Mouse (Mus musculus) liver, embryonic 11.5 days (tissue): ENCODE measurements at regions not wholly inside any gene's neighbourhood (a gene's known extent, or its start where the extent isn't known, plus 50 kb on each side); places are given as distances from the start of the nearest gene placed in this dataset.

Source experiments
- ATAC-seq: fragments of 200-750 bp; cut with Nextera tagmentation; replicated peaks from 2 replicates; pipeline ENCODE4 v1.8.0; 2017; ENCODE audit warnings: moderate number of reproducible peaks, mild to moderate bottlenecking, moderate TSS enrichment, moderate library complexity; ENCODE audit not compliant: low FRiP score
- DNase-seq: peaks from one replicate; pipeline ENCODE4 v3.0.0-alpha.2; 2017; ENCODE audit warnings: low spot score
- H3K27ac ChIP-seq: fragments of 300-500 bp; sonication (generic); 2 replicates; pipeline ENCODE4 v1.5.1; 2014; ENCODE audit warnings: mild to moderate bottlenecking, low read depth, low read length, control low read depth
- H3K27me3 ChIP-seq: fragments of 300-500 bp; sonication (generic); replicated peaks from 2 replicates; pipeline ENCODE4 v1.6.1; 2014; ENCODE audit warnings: low read length, mixed read lengths; ENCODE audit not compliant: control insufficient read depth, insufficient read depth
- H3K36me3 ChIP-seq: fragments of 300-500 bp; sonication (generic); 2 replicates; pipeline ENCODE4 v1.6.1; 2014; ENCODE audit warnings: mild to moderate bottlenecking, low read length, moderate library complexity, mixed read lengths; ENCODE audit not compliant: control insufficient read depth, insufficient read depth
- H3K4me1 ChIP-seq: fragments of 300-500 bp; sonication (generic); replicated peaks from 2 replicates; pipeline ENCODE4 v1.6.1; 2014; ENCODE audit warnings: low read length, mixed read lengths; ENCODE audit not compliant: control insufficient read depth, insufficient read depth
- H3K4me2 ChIP-seq: fragments of 300-500 bp; sonication (generic); 2 replicates; pipeline ENCODE4 v1.6.1; 2014; ENCODE audit warnings: mild to moderate bottlenecking, control low read depth, moderate library complexity
- H3K4me3 ChIP-seq: fragments of 300-500 bp; sonication (generic); 2 replicates; pipeline ENCODE4 v1.5.1; 2014; ENCODE audit warnings: low read depth, low read length, control low read depth
- H3K9ac ChIP-seq: fragments of 300-500 bp; sonication (generic); 2 replicates; pipeline ENCODE4 v1.6.1; 2014; ENCODE audit warnings: low read depth, low read length, control low read depth
- H3K9me3 ChIP-seq: fragments of 300-500 bp; sonication (generic); 2 replicates; pipeline ENCODE4 v1.6.1; 2016; ENCODE audit warnings: low read length, inconsistent platforms, mixed read lengths; ENCODE audit not compliant: control insufficient read depth
- WGBS: fragments of 180-500 bp; shearing (Covaris S2); extraction: QIAGEN DNeasy Blood & Tissue Kit; methylation state at CpG from one replicate; pipeline ENCODE4 v1.1.7; 2014; 5-methylcytosine and 5-hydroxymethylcytosine counted together

DNA sequence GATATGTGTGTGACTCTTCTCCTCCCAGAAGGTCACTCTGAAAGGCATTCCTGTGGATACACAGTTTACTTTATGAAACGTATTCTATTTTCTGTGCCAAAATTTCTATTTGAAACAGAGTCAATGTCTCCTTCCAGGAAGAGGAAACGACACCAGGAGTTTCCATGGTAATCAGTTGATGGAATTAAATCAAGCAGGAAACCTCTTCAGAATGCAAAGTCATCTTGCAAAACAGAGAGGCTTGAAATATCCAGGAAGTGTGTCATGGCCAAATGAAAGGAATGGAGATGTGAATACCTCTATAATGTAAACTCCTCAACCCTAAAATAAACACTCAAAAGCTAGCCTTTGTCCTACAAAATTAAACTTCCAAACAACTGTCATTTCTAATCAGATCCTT lies 189.0 kb upstream of the Agr3 start:
- no peaks in the 10 kb centered on the region for H3K36me3 ChIP-seq

DNA sequence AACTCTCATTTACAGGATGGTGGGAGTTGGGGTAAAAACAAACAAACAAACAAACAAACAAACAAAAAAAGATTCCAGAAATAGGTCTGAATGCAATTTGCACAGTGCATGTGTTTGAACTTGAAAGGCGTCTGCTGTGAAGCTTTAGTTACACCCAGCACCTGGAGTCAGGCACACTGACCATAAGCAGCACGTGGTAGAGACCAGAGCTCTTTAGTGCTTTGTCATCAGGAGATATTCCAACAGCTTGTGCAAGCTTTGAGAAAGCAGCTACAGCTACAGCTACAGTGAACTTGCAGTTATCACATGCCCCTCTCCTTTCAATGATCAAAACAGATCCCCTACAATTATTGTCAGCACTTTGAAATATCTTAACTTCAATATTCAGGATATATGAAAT lies 190.4 kb upstream of the Agr3 start:
- Histone ChIP-seq H3K4me2 (no peak overlapping the region), H3K36me3 (no peaks in the 10 kb centered on the region), H3K4me3 (no peak overlapping the region), H3K9ac (no peak overlapping the region), H3K27me3 (no peaks in the 10 kb centered on the region), H3K4me1 (no peaks in the 10 kb centered on the region), H3K9me3 (no peaks in the 10 kb centered on the region), H3K27ac (no peak overlapping the region)
- WGBS, result 63% methylated on average over 2 of the region's 2 CpGs
- no peak for ATAC-seq
- DNase-seq, result no peak

More for the DNA sequence above, 189.0 kb upstream of the Agr3 start:
- no peak overlapping the region for H3K27ac ChIP-seq
- H3K9ac ChIP-seq, result no peak overlapping the region
- H3K4me1 ChIP-seq, result no peaks in the 10 kb centered on the region
- no peaks in the 10 kb centered on the region for H3K27me3 ChIP-seq
- no peak for DNase-seq
- H3K4me3 ChIP-seq, result no peak overlapping the region
- H3K9me3 ChIP-seq, result no peaks in the 10 kb centered on the region
- no peak overlapping the region for H3K4me2 ChIP-seq
- WGBS, result 48% methylated on average over 2 of the region's 2 CpGs
- no peak for ATAC-seq

DNA sequence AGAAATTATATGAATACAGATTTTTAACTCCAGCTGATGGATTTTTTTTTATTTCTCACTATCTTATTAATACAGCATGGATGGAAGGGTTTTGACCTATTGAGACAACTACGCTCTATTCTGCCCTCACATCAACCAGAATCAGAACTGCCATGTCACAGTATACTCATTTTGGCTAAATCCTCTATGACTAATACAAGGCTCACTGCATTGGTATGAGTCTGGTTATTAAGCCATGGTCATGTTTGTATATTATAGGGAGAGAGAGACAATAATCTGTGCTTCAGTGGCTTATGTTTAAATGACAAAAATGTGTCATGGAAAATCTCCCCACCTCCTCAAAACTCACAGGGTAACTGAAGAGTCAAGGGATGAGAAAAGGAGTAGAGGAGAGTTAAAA lies 191.0 kb upstream of the Agr3 start:
- H3K9me3 ChIP-seq, result no peaks in the 10 kb centered on the region
- DNase-seq, result no peak
- no peak overlapping the region for H3K9ac ChIP-seq
- no peaks in the 10 kb centered on the region for H3K36me3 ChIP-seq
- WGBS, result 80% methylated on average over 1 of the region's 1 CpGs
- no peak overlapping the region for H3K27ac ChIP-seq
- H3K4me2 ChIP-seq, result no peak overlapping the region
- H3K27me3 ChIP-seq, result no peaks in the 10 kb centered on the region
- no peak overlapping the region for H3K4me3 ChIP-seq
- no peak for ATAC-seq
- H3K4me1 ChIP-seq, result no peaks in the 10 kb centered on the region

- no peak for DNase-seq
- H3K9me3 ChIP-seq, result no peaks in the 10 kb centered on the region
- no peaks in the 10 kb centered on the region for H3K27me3 ChIP-seq
- no peaks in the 10 kb centered on the region for H3K4me1 ChIP-seq
- H3K4me3 ChIP-seq, result no peak overlapping the region
- no peak overlapping the region for H3K4me2 ChIP-seq
- no peaks in the 10 kb centered on the region for H3K36me3 ChIP-seq
- no peak overlapping the region for H3K9ac ChIP-seq
- H3K27ac ChIP-seq, result no peak overlapping the region
- ATAC-seq, result no peak
- WGBS, result 81% methylated on average over 2 of the region's 2 CpGs
Observed at GRCm38 (mm10) chr12:35733580-35733979, 191.8 kb upstream of the Agr3 start.

- Histone ChIP-seq H3K27me3 (no peaks in the 10 kb centered on the region), H3K9ac (no peak overlapping the region), H3K27ac (no peak overlapping the region), H3K36me3 (no peaks in the 10 kb centered on the region), H3K4me2 (no peak overlapping the region), H3K4me1 (no peaks in the 10 kb centered on the region), H3K4me3 (no peak overlapping the region), H3K9me3 (no peaks in the 10 kb centered on the region)
- ATAC-seq (no peak), DNase-seq (no peak)
- 77% methylated on average over 1 of the region's 1 CpGs for WGBS
Observed at GRCm38 (mm10) chr12:35725910-35726309, 191.1 kb upstream of the Ahr start.

DNA sequence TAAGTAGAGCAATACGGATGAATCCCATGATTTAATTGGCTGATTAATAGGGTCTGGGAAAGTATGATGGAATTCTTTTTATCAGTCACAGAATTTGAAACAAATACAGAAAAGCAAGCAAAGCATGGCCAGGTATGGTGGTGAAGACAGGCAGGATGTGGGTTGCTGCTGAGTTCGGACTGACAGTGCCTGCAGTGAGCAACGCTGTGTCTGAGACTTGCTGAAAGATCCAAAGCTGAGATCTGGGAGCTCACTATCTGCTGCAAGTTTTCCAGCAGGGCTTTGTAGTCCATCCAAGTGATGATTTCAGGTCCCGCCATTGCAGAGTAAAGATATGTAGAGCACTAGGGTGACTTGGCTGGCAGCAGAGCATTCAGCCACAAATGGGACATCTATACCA lies 189.3 kb upstream of the Ahr start:
- DNase-seq, result no peak
- 74% methylated on average over 4 of the region's 4 CpGs for WGBS
- no peak overlapping the region for H3K27ac ChIP-seq

DNA sequence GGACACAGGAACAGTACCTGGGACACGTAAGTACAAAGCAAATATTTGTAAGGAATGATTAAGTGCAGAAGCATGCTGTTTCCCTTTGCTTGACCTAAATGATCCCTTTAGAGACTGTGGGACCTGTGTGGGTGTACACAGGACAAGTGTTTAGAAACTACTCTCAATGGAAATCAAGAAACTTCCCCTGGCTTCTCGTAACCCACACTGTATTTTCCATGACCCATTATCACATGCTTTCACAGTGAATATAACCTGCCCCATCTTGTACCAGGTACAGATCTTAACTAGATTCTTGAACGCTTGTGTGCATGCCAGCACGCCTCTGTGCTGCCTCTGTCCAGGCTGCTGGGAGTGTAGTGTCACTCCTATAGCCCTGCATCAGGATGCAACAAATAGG lies 177.8 kb upstream of the Ahr start:
- H3K4me3 ChIP-seq, result no peak overlapping the region
- no peak overlapping the region for H3K9ac ChIP-seq
- DNase-seq, result no peak
- H3K27ac ChIP-seq, result no peak overlapping the region
- no peaks in the 10 kb centered on the region for H3K4me1 ChIP-seq
- WGBS, result 83% methylated on average over 4 of the region's 4 CpGs
- H3K36me3 ChIP-seq, result no peaks in the 10 kb centered on the region
- no peaks in the 10 kb centered on the region for H3K9me3 ChIP-seq
- no peak for ATAC-seq
- H3K4me2 ChIP-seq, result no peak overlapping the region
- no peaks in the 10 kb centered on the region for H3K27me3 ChIP-seq

More for the DNA sequence above, 189.3 kb upstream of the Ahr start:
- Histone ChIP-seq H3K9me3 (no peaks in the 10 kb centered on the region), H3K4me1 (no peaks in the 10 kb centered on the region), H3K9ac (no peak overlapping the region), H3K36me3 (no peaks in the 10 kb centered on the region), H3K4me3 (no peak overlapping the region), H3K27me3 (no peaks in the 10 kb centered on the region), H3K4me2 (no peak overlapping the region)
- no peak for ATAC-seq

DNA sequence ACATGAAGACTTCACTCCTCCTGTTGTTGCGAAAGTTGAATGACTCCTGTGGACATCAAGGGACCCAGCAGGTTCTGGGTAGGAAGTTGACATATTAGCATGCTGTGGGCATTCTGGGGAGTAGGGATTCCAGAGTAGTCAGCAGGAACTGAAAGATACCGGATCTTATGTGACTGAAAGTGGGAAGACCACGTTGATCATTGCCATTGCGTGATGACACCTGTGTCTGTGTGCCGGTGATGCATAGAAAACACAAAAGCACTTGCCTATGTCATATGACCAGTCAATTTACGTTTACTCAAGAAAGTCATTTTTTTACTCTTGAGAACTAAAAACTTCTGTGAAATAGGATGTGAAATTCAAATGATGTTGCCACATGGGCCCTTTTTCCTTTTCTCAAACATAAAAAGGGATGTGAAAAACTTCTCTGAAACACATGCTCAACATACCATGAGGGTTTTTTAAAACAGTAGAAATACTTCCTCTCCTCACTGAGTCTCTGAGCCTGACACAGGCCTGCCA lies 176.8 kb upstream of the Ahr start:
- Histone ChIP-seq H3K9ac (no peak overlapping the region), H3K4me2 (no peak overlapping the region), H3K4me3 (no peak overlapping the region), H3K36me3 (no peaks in the 10 kb centered on the region), H3K9me3 (no peaks in the 10 kb centered on the region), H3K27me3 (no peaks in the 10 kb centered on the region), H3K27ac (no peak overlapping the region), H3K4me1 (no peaks in the 10 kb centered on the region)
- ATAC-seq (no peak), DNase-seq (no peak)
- 89% methylated on average over 6 of the region's 6 CpGs for WGBS

- Histone ChIP-seq H3K9ac (no peak overlapping the region), H3K9me3 (no peaks in the 10 kb centered on the region), H3K4me2 (no peak overlapping the region), H3K27ac (no peak overlapping the region), H3K4me3 (no peak overlapping the region), H3K27me3 (no peaks in the 10 kb centered on the region), H3K4me1 (no peaks in the 10 kb centered on the region), H3K36me3 (no peaks in the 10 kb centered on the region)
- no peak for ATAC-seq
- WGBS, result 67% methylated on average over 5 of the region's 5 CpGs
- no peak for DNase-seq
Observed at GRCm38 (mm10) chr12:35710323-35710722, 175.5 kb upstream of the Ahr start.
